Mouse (Mus musculus) spleen, adult 18-20 months (tissue): ENCODE measurements around the gene Serpine2.
A peak's percentile ranks its signal among the peaks of the same experiment; 100 is the strongest.

Source experiments
- DNase-seq, 2 experiments: peaks; one replicate each; pipeline ENCODE4 v3.0.0; 2022; ENCODE audit warnings: mixed read lengths in 2 of 2

Serpine2 gene

GRCm38 (mm10) chr1:79755376-79755775 lies 105.6 kb downstream of the Serpine2 start:
- DNase-seq = no peak

- DNase-seq = no peak
These were observed 106.0 kb downstream of the Serpine2 start for GRCm38 (mm10) chr1:79754936-79755335.

- no peak for DNase-seq
These were observed 107.5 kb downstream of the Serpine2 start for GRCm38 (mm10) chr1:79753456-79753855.

- DNase-seq = no peak
These were observed 108.2 kb downstream of the Serpine2 start for GRCm38 (mm10) chr1:79752714-79753340.

GRCm38 (mm10) chr1:79752015-79752695 lies 108.8 kb downstream of the Serpine2 start:
- DNase-seq = peak in 1 of 2 experiments; percentile 24

- no peak for DNase-seq
These were observed 109.8 kb downstream of the Serpine2 start for GRCm38 (mm10) chr1:79751186-79751585.

- DNase-seq = no peak
These were observed 114.9 kb downstream of the Serpine2 start for GRCm38 (mm10) chr1:79746056-79746455.
